In genomic region chr10:81036251-81036650, GRCm38 (mm10) we compare ENCODE assay signal across 10 mouse cellular contexts. TPM values are rescaled to one million over a fixed set of nuclear protein-coding genes. Genes with fewer than 3 reads are reported as not detected.
DNase-seq lines count a peak whose midpoint lies in the region; ATAC-seq and TF ChIP-seq lines count a peak whose summit lies in the region.
"Had no signal": no experiment of that assay in that cellular context is flagged by ENCODE, and none has a peak within 500 bp of the region (broad histone marks: within the 10 kb centered on the region; RNA-seq: fewer than 3 reads in every experiment).

No protein-coding gene starts in this region.

- H3K27me3 ChIP-seq in forebrain, embryonic 14.5 days (replicated peaks; ENCODE audit: control insufficient read depth, insufficient read depth, low read length), result no peaks in the 10 kb centered on the region
- no peaks in the 10 kb centered on the region for H3K27me3 ChIP-seq in forebrain, embryonic 10.5 days (ENCODE audit: poor library complexity, severe bottlenecking)
- H3K27me3 ChIP-seq in lung, embryonic 14.5 days (ENCODE audit: insufficient read depth, low read length), result no peaks in the 10 kb centered on the region
- H3K27me3 ChIP-seq: neural tube, embryonic 13.5 days had no signal

- H3K9me3 ChIP-seq in forebrain, embryonic 14.5 days (replicated peaks; ENCODE audit: control insufficient read depth, low read length), result no peaks in the 10 kb centered on the region
- no peaks in the 10 kb centered on the region for H3K9me3 ChIP-seq in forebrain, embryonic 10.5 days
- H3K9me3 ChIP-seq in lung, embryonic 14.5 days (ENCODE audit: low read depth, low read length), result no peaks in the 10 kb centered on the region
- H3K9me3 ChIP-seq: neural tube, embryonic 13.5 days had no signal

- H3K4me3 ChIP-seq in forebrain, embryonic 14.5 days (ENCODE audit: low read depth, low read length), result no peak overlapping the region
- no peak overlapping the region for H3K4me3 ChIP-seq in forebrain, embryonic 10.5 days
- H3K4me3 ChIP-seq in lung, embryonic 14.5 days (ENCODE audit: low read depth, low read length), result no peak overlapping the region
- H3K4me3 ChIP-seq in macrophage (ENCODE audit: inconsistent target), result peak overlapping the region; percentile 71; the same call in 1 of the 2 replicates

- TF ChIP-seq CTCF in lung, embryonic 14.5 days (IDR thresholded peaks at IDR 0.05; ENCODE audit: low read depth), result peak; percentile 32; the same call in 1 of the 2 replicates

- no peak overlapping the region for H3K9ac ChIP-seq in forebrain, embryonic 14.5 days (ENCODE audit: low read length)
- H3K9ac ChIP-seq in lung, embryonic 14.5 days, result no peak overlapping the region

- H3K4me1 ChIP-seq in forebrain, embryonic 14.5 days (ENCODE audit: control insufficient read depth, insufficient read depth, low read length), result peaks cover 5% of the 10 kb centered on the region; the same call in 1 of the 2 replicates
- H3K4me1 ChIP-seq in forebrain, embryonic 10.5 days, result peaks cover 17% of the 10 kb centered on the region
- no peaks in the 10 kb centered on the region for H3K4me1 ChIP-seq in lung, embryonic 14.5 days (ENCODE audit: insufficient read depth)

- peaks cover 22% of the 10 kb centered on the region for H3K36me3 ChIP-seq in forebrain, embryonic 14.5 days (ENCODE audit: control insufficient read depth, insufficient read depth, low read length)
- H3K36me3 ChIP-seq in forebrain, embryonic 10.5 days (replicated peaks), result peaks cover 20% of the 10 kb centered on the region
- peaks cover 8% of the 10 kb centered on the region; the same call in 1 of the 2 replicates for H3K36me3 ChIP-seq in lung, embryonic 14.5 days (ENCODE audit: insufficient read depth)
- peaks cover 17% of the 10 kb centered on the region; the same call in 1 of the 2 replicates for H3K36me3 ChIP-seq in macrophage (ENCODE audit: inconsistent target)

- no peak for ATAC-seq in forebrain, embryonic 14.5 days
- ATAC-seq in lung, embryonic 14.5 days (ENCODE audit: insufficient read depth), result no peak

- peak overlapping the region; percentile 63; the same call in 1 of the 2 replicates for H3K4me2 ChIP-seq in forebrain, embryonic 14.5 days (ENCODE audit: low read length)
- H3K4me2 ChIP-seq in lung, embryonic 14.5 days, result no peak overlapping the region

- H3K27ac ChIP-seq in forebrain, embryonic 14.5 days (ENCODE audit: low read depth, low read length), result no peak overlapping the region
- H3K27ac ChIP-seq in forebrain, embryonic 10.5 days, result no peak overlapping the region
- no peak overlapping the region for H3K27ac ChIP-seq in lung, embryonic 14.5 days (ENCODE audit: low read depth)
- H3K27ac ChIP-seq in macrophage, result no peak overlapping the region

- peaks cover 6% of the 10 kb centered on the region; the same call in 1 of the 2 replicates for H3K79me2 ChIP-seq in macrophage (ENCODE audit: inconsistent target)

- 78% methylated on average over 7 of the region's 7 CpGs for WGBS in forebrain, embryonic 14.5 days
- WGBS in forebrain, embryonic 10.5 days, result 71% methylated on average over 7 of the region's 7 CpGs
- whole genome bisulfite sequencing in lung, embryonic 14.5 days, result 75% methylated on average over 7 of the region's 7 CpGs
- WGBS in macrophage (ENCODE audit: missing documents), result 78% methylated on average over 6 of the region's 7 CpGs

- DNase-seq in forebrain, embryonic 14.5 days (ENCODE audit: low spot score), result peak; percentile 38
- DNase-seq in forebrain, embryonic 10.5 days (ENCODE audit: extremely low spot score, low spot score), result no peak
- DNase-seq in lung, embryonic 14.5 days, result peak; percentile 33
- no peak for DNase-seq in lung, adult 18-20 months
- DNase-seq in Muller cell, postnatal 12 days (ENCODE audit: inconsistent ontology term), result peak; percentile 13
- no peak for DNase-seq in ovary, adult 18-20 months (ENCODE audit: low spot score)
- DNase-seq in ovary, postnatal 14 days (ENCODE audit: low spot score), result no peak
- DNase-seq: gastrocnemius, postnatal 25 days had no signal

RNA-seq across cellular contexts. Expression of gene Slc39a3, which starts 1.0 kb away (rescaled TPM):
- polyA plus RNA-seq in forebrain, embryonic 14.5 days (2014; fragmentation: Nextera tagmentation; extraction: Ambion mirVana), result 20.7 and 26.9 TPM in 2 replicates
- 15.7 and 15.8 TPM in 2 replicates for polyA plus RNA-seq in forebrain, embryonic 10.5 days (2016; fragmentation: Nextera tagmentation; extraction: Ambion mirVana)
- polyA plus RNA-seq in lung, embryonic 14.5 days (2014; fragmentation: Nextera tagmentation; extraction: Ambion mirVana), result 11.7 and 15.2 TPM in 2 replicates
- 10 to 100 TPM in 15 of 26 experiments, 1 to 10 TPM in 11; 2.9 to 20.9 (median 11.1) TPM for total RNA-seq in macrophage (2018; cell fraction: chromatin; rRNA removed)
- total RNA-seq in macrophage (2018; cell fraction: cytosol; rRNA removed), result 10 to 100 TPM in 24 of 26 experiments, 1 to 10 TPM in 2; 8.4 to 20.6 (median 15.0) TPM
- 10 to 100 TPM in 21 of 26 experiments, 1 to 10 TPM in 5; 8.2 to 32.4 (median 17.4) TPM for total RNA-seq in macrophage (2018; cell fraction: nucleus; rRNA removed)
- 6.1 to 14.7 TPM (median 14.6 TPM) in 3 replicates for polyA plus RNA-seq in macrophage (2018)

RNA-seq across cellular contexts. Expression of gene Diras1, which starts 10.8 kb away (rescaled TPM):
- polyA plus RNA-seq in forebrain, embryonic 14.5 days (2014; fragmentation: Nextera tagmentation; extraction: Ambion mirVana), result 19.0 and 21.0 TPM in 2 replicates
- 2.1 and 2.5 TPM in 2 replicates for polyA plus RNA-seq in forebrain, embryonic 10.5 days (2016; fragmentation: Nextera tagmentation; extraction: Ambion mirVana)
- 0.08 and 0.09 TPM in 2 replicates for polyA plus RNA-seq in lung, embryonic 14.5 days (2014; fragmentation: Nextera tagmentation; extraction: Ambion mirVana)
- not detected for total RNA-seq in macrophage (2018; cell fraction: chromatin; rRNA removed)
- under 1 TPM in 5 of 26 experiments, not detected in 21; 0.03 to 0.30 (median 0.05) TPM for total RNA-seq in macrophage (2018; cell fraction: cytosol; rRNA removed)
- total RNA-seq in macrophage (2018; cell fraction: nucleus; rRNA removed), result not detected
- polyA plus RNA-seq in macrophage (2018), result not detected in 3 replicates

RNA-seq across cellular contexts. Expression of gene Gng7, which starts 21.5 kb away (rescaled TPM):
- polyA plus RNA-seq in forebrain, embryonic 14.5 days (2014; fragmentation: Nextera tagmentation; extraction: Ambion mirVana), result 15.3 and 20.8 TPM in 2 replicates
- 6.3 and 6.9 TPM in 2 replicates for polyA plus RNA-seq in forebrain, embryonic 10.5 days (2016; fragmentation: Nextera tagmentation; extraction: Ambion mirVana)
- 4.5 and 5.7 TPM in 2 replicates for polyA plus RNA-seq in lung, embryonic 14.5 days (2014; fragmentation: Nextera tagmentation; extraction: Ambion mirVana)
- total RNA-seq in macrophage (2018; cell fraction: chromatin; rRNA removed), result 1 to 10 TPM in 3 of 26 experiments, under 1 TPM in 14, not detected in 9; 0.12 to 2.3 (median 0.61) TPM
- total RNA-seq in macrophage (2018; cell fraction: cytosol; rRNA removed), result 1 to 10 TPM in 24 of 26 experiments, under 1 TPM in 2; 0.84 to 2.0 (median 1.4) TPM
- 1 to 10 TPM in 3 of 26 experiments, under 1 TPM in 21, not detected in 2; 0.29 to 1.4 (median 0.63) TPM for total RNA-seq in macrophage (2018; cell fraction: nucleus; rRNA removed)
- polyA plus RNA-seq in macrophage (2018), result 0.88 to 1.1 TPM (median 0.93 TPM) in 3 replicates

RNA-seq across cellular contexts. Expression of gene Sgta, which starts 23.7 kb away (rescaled TPM):
- 304 and 312 TPM in 2 replicates for polyA plus RNA-seq in forebrain, embryonic 14.5 days (2014; fragmentation: Nextera tagmentation; extraction: Ambion mirVana)
- 285 and 286 TPM in 2 replicates for polyA plus RNA-seq in forebrain, embryonic 10.5 days (2016; fragmentation: Nextera tagmentation; extraction: Ambion mirVana)
- 172 and 186 TPM in 2 replicates for polyA plus RNA-seq in lung, embryonic 14.5 days (2014; fragmentation: Nextera tagmentation; extraction: Ambion mirVana)
- 100 to 1,000 TPM in 1 of 26 experiments, 10 to 100 TPM in 25; 24.2 to 103 (median 59.6) TPM for total RNA-seq in macrophage (2018; cell fraction: chromatin; rRNA removed)
- 10 to 100 TPM; 66.5 to 91.5 (median 82.1) TPM for total RNA-seq in macrophage (2018; cell fraction: cytosol; rRNA removed)
- total RNA-seq in macrophage (2018; cell fraction: nucleus; rRNA removed), result 10 to 100 TPM; 29.7 to 79.2 (median 53.5) TPM
- 65.8 to 82.0 TPM (median 68.8 TPM) in 3 replicates for polyA plus RNA-seq in macrophage (2018)

RNA-seq across cellular contexts. Expression of gene Thop1, which starts 33.6 kb away (rescaled TPM):
- polyA plus RNA-seq in forebrain, embryonic 14.5 days (2014; fragmentation: Nextera tagmentation; extraction: Ambion mirVana), result 38.9 and 45.6 TPM in 2 replicates
- polyA plus RNA-seq in forebrain, embryonic 10.5 days (2016; fragmentation: Nextera tagmentation; extraction: Ambion mirVana), result 106 and 114 TPM in 2 replicates
- polyA plus RNA-seq in lung, embryonic 14.5 days (2014; fragmentation: Nextera tagmentation; extraction: Ambion mirVana), result 48.1 and 55.9 TPM in 2 replicates
- 10 to 100 TPM in 10 of 26 experiments, 1 to 10 TPM in 15, under 1 TPM in 1; 0.77 to 19.7 (median 7.4) TPM for total RNA-seq in macrophage (2018; cell fraction: chromatin; rRNA removed)
- total RNA-seq in macrophage (2018; cell fraction: cytosol; rRNA removed), result 1 to 10 TPM; 5.3 to 10.0 (median 7.4) TPM
- 10 to 100 TPM in 4 of 26 experiments, 1 to 10 TPM in 22; 2.3 to 24.8 (median 5.6) TPM for total RNA-seq in macrophage (2018; cell fraction: nucleus; rRNA removed)
- polyA plus RNA-seq in macrophage (2018), result 7.4 to 19.1 TPM (median 9.9 TPM) in 3 replicates

Comparison
In these comparisons a context has a peak if more than half of its experiments do, and no peak if none do; other contexts are left out.
1. DNase-seq: peak in forebrain, embryonic 14.5 days (single experiment), lung, embryonic 14.5 days (single experiment) and Muller cell, postnatal 12 days (single experiment); none in forebrain, embryonic 10.5 days (single experiment), lung, adult 18-20 months (0 of 2), ovary, adult 18-20 months (single experiment) and ovary, postnatal 14 days (single experiment).